Mouse (Mus musculus) liver, adult 2 months (tissue): Measurements from ENCODE around the gene Lag3. TPM values are rescaled to one million over a fixed set of nuclear protein-coding genes. Genes with fewer than 3 reads are reported as not detected.

Experiments used
- DNase-seq: peaks from one replicate; pipeline ENCODE4 v3.0.0-alpha.2; 2011; ENCODE audit warnings: low read depth, low spot score; ENCODE audit errors: extremely low read depth
- H3K27ac ChIP-seq: fragments of 200-500 bp; replicated peaks from 2 replicates; pipeline ENCODE4 v1.5.1; 2012; ENCODE audit warnings: low read depth, mild to moderate bottlenecking, control low read depth, inconsistent platforms, low read length; ENCODE audit not compliant: insufficient read depth
- H3K27me3 ChIP-seq: fragments of 200-500 bp; 2 replicates; pipeline ENCODE4 v1.6.1; 2012; ENCODE audit warnings: mild to moderate bottlenecking, moderate library complexity, low read length, inconsistent platforms; ENCODE audit not compliant: control insufficient read depth, insufficient read depth
- H3K36me3 ChIP-seq: fragments of 200-500 bp; 2 replicates; pipeline ENCODE4 v1.6.1; 2012; ENCODE audit warnings: low read length, inconsistent platforms; ENCODE audit not compliant: control insufficient read depth, insufficient read depth
- H3K4me1 ChIP-seq: fragments of 200-500 bp; 2 replicates; pipeline ENCODE4 v1.6.1; 2011; ENCODE audit warnings: low read length; ENCODE audit not compliant: control insufficient read depth, insufficient read depth
- H3K4me3 ChIP-seq: fragments of 200-500 bp; 2 replicates; pipeline ENCODE4 v1.5.1; 2011; ENCODE audit warnings: low read depth, mild to moderate bottlenecking, control low read depth, low read length, moderate library complexity; ENCODE audit not compliant: insufficient read depth
- H3K79me2 ChIP-seq: fragments of 200-500 bp; 2 replicates; pipeline ENCODE4 v1.6.1; 2012; ENCODE audit warnings: inconsistent platforms, mild to moderate bottlenecking, low read length, moderate library complexity; ENCODE audit not compliant: control insufficient read depth, insufficient read depth
- H3K9ac ChIP-seq: fragments of 200-500 bp; 2 replicates; pipeline ENCODE4 v1.6.1; 2012; ENCODE audit warnings: low read depth, mild to moderate bottlenecking, control low read depth, inconsistent platforms, low read length
- CTCF ChIP-seq: fragments of 200-500 bp; IDR thresholded peaks from 2 replicates; pipeline ENCODE4 v1.5.1; 2011; ENCODE audit warnings: low read depth, low read length, control low read depth
- POLR2A ChIP-seq: fragments of 200-500 bp; IDR thresholded peaks from 2 replicates; pipeline ENCODE4 v1.6.1; 2011; ENCODE audit warnings: low read length, control low read depth; ENCODE audit not compliant: insufficient read depth; ENCODE audit errors: extremely low read depth
- WGBS: fragments of 180-500 bp; shearing (Covaris S2); methylation state at CpG from one replicate; pipeline ENCODE4 v1.1.7; 2018; 5-methylcytosine and 5-hydroxymethylcytosine counted together
- polyA plus RNA-seq: library from polyadenylated mRNA; depleted of rRNA; stranded (reverse); fragments of >200 nt; gene quantifications from 2 replicates; pipeline ENCODE4 v1.2.3, GENCODE M21; 2012; rRNA removed
- total RNA-seq: library from RNA; depleted of rRNA; stranded (reverse); fragments of >200 nt; gene quantifications from 2 replicates; pipeline ENCODE4 v1.2.3, GENCODE M21; 2014; rRNA removed

Lag3 gene
- total and polyA plus RNA-seq, 2 experiments = 0.09 to 0.67 TPM

DNA sequence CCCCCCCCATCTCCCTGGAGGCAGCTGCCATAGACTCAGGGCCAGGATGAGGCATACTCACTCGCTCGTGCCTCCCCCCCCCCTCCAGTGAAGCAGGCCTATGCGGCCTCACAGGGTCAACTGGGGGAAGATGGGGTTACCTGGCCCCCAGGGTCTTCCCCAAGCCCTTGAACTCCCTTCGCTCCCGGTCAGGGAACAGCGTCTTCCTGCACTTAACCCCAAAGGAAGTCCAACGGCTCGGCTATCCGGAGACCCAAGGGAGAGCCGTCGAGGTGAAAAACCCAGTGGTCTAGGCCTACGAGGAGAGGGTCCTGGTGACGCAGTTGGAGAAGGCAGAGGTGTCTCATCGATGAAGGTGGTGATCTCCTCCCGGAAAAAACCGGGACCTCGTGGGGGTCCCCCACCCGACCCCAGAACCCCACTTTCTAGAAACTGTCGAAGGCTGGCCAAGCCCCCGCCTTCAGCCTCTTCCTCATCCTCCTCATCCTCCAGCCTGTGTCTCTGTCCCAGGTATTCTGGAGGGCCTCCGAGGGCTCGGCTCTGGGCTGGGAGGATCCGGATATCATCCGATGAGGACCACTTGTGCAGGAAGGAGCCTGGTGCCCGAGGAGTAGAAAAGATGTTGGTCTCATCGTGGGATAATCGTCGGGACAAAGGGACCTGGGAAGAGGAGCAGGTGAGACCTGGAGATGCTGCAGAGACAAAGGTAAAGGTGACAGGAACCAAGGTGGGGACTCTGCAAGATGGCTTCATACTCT, 52.8 kb downstream of the Lag3 start:
- Histone ChIP-seq H3K4me1 (peaks cover 1% of the 10 kb centered on the region; the same call in 1 of the 2 replicates), H3K79me2 (no peaks in the 10 kb centered on the region), H3K27ac (no peak overlapping the region), H3K9ac (no peak overlapping the region), H3K27me3 (peaks cover 7% of the 10 kb centered on the region; the same call in 1 of the 2 replicates), H3K4me3 (no peak overlapping the region), H3K36me3 (no peaks in the 10 kb centered on the region)
- 67% methylated on average over 28 of the region's 28 CpGs for WGBS
- no peak for DNase-seq
- TF ChIP-seq CTCF (no peak), POLR2A (no peak)

DNA sequence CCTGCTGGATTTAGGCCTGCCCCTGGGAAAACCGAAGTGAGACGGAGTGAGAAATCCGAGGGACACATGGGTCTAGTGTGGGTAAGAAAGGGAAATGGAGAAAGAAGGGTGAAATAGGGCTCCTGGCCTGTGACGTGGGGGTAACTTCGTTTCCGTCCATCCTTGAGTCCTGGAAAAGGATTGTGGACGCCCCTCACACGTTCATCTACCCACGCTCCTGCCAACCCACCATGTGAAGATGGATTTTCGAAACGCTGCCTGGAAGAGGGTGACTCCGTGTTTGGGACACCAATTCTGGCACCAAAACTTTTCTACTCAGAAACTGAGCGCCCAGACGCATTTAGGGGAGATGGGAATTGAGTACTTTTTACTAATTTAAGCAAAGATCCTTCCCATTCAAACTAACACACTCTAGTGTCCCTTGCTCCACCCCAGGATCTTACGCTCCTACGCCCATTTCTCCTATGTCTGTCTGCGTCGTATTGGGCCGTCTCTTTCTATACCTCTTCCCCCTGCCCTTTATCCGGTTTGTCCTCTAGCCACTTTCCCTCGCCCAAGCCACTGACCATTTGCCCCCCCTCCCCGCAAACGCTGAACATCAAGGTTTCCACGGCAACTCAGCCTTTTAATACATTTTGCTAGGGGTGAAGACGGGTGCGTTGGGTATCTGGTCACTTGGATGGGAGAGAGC, 53.5 kb downstream of the Lag3 start:
- no peak for DNase-seq
- no peak overlapping the region for H3K27ac ChIP-seq
- no peaks in the 10 kb centered on the region for H3K79me2 ChIP-seq
- H3K9ac ChIP-seq = 0 out of 2 replicates have a peak overlapping the region, but pooled peaks have one; percentile 35
- peaks cover 7% of the 10 kb centered on the region; the same call in 1 of the 2 replicates for H3K27me3 ChIP-seq
- no peaks in the 10 kb centered on the region for H3K36me3 ChIP-seq
- WGBS = 31% methylated on average over 26 of the region's 26 CpGs
- H3K4me1 ChIP-seq = peaks cover 1% of the 10 kb centered on the region; the same call in 1 of the 2 replicates
- no peak overlapping the region for H3K4me3 ChIP-seq
- TF ChIP-seq CTCF = no peak
- TF ChIP-seq POLR2A = no peak

DNA sequence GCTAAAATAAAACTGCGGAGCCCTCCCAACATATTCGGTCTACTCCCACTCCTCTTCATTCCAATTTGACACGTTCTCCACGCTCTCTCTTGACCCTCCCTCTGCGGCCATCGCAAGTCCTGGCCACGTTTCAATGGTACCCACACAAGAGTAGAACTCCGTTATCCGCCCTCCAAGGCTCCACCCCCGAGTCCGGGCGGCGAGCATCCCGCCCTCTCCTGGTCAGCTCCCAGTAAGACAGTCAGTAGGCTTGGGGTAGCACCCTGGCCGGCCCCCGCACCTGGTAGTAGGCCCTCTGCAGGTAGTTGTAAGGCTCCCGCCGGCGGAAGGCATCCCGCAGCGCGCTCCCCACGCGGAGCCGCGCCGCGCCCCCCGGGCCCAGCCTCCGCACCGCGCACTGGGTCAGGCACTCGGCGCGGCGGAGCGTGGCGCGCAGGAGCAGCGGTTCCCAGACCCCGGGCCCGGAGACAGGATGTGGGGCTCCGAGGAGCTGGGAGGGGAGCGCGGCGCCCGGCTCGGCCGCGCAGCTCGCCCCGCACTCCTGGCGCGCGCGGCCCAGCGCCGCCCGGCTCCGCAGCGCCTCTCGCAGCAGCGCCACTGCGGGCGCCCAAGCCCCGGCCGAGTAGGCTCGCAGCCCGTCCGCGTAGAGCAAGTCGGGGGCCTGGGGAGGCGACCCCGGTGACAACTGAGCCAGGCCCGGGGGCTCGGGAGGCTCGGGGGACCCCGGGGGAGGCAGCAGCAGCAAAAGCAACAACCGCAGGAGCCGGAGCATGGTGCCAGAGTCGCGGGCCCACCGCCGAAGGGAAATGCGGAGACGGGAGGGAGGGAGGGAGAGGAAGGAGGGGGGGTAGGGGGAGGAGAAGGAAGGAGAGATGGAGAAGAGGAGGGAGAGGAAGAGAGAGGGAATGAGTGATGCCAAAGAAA, 54.3 kb downstream of the Lag3 start, which contains the start of gene P3h3:
TSS of gene P3h3 (minus strand) at position 837 of the 924 bp plus-strand sequence.
- 1% methylated on average over 86 of the region's 86 CpGs for WGBS
- TF ChIP-seq POLR2A = no peak
- TF ChIP-seq CTCF = peak; percentile 76
- no peaks in the 10 kb centered on the region for H3K79me2 ChIP-seq
- H3K4me1 ChIP-seq = peaks cover 1% of the 10 kb centered on the region; the same call in 1 of the 2 replicates
- H3K9ac ChIP-seq = peak within 1 kb of the TSS; percentile 76
- H3K27me3 ChIP-seq = peaks cover 7% of the 10 kb centered on the region; the same call in 1 of the 2 replicates
- H3K27ac ChIP-seq = no peak within 1 kb of the TSS
- H3K36me3 ChIP-seq = no peaks in the 10 kb centered on the region
- no peak for DNase-seq
- peak within 1 kb of the TSS; percentile 63 for H3K4me3 ChIP-seq

DNA sequence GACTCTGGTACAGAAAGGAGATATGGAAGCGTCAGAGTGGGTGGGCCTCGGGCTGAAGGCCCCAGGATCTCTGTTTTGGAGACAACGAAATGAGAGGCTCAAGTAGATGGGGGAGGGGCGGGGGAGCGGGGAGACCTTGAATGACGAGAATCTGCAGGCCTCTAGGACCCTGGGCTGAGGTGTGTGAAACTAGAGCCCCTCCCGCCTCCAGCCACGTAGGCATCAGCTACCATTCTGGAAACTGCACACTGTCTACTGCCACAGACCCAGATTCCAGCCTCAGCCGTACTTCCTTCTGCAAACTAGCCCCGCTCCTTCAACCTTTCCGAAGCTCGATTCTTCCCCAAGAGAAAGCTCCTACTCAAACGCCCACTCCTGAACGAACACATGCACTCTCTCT, 55.2 kb downstream of the Lag3 start:
- Histone ChIP-seq H3K4me1 (peaks cover 1% of the 10 kb centered on the region; the same call in 1 of the 2 replicates), H3K27ac (no peak overlapping the region), H3K27me3 (peaks cover 7% of the 10 kb centered on the region; the same call in 1 of the 2 replicates), H3K79me2 (no peaks in the 10 kb centered on the region), H3K9ac (no peak overlapping the region), H3K36me3 (no peaks in the 10 kb centered on the region), H3K4me3 (no peak overlapping the region)
- no peak for TF ChIP-seq CTCF
- TF ChIP-seq POLR2A = no peak
- 34% methylated on average over 14 of the region's 14 CpGs for WGBS
- no peak for DNase-seq

DNA sequence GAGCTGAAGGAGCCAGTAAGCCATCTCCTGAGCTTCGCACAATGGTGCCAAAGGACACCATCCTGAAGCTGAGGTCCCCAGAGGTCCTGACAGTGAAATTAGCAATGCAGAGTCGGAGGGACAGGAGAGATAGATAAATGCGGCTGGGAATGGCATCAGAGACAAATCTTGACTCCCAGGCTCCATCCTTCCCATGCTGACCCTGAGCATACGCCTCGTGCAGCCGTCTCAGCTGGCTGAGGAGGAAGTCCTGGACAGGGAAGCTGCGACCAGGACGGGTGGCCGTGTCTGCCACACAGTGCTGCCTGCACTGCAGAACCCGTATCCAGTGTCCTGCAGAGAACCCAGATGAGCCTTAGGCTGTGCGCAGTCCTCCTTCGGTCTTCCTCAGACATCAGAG, 56.9 kb downstream of the Lag3 start:
- Histone ChIP-seq H3K4me1 (no peaks in the 10 kb centered on the region), H3K79me2 (no peaks in the 10 kb centered on the region)
- WGBS = 71% methylated on average over 12 of the region's 12 CpGs

More for the DNA sequence above, 56.9 kb downstream of the Lag3 start:
- no peak overlapping the region for H3K4me3 ChIP-seq
- H3K27ac ChIP-seq = no peak overlapping the region
- peaks cover 7% of the 10 kb centered on the region; the same call in 1 of the 2 replicates for H3K27me3 ChIP-seq
- DNase-seq = no peak
- H3K36me3 ChIP-seq = no peaks in the 10 kb centered on the region
- H3K9ac ChIP-seq = no peak overlapping the region
- no peak for TF ChIP-seq CTCF
- no peak for TF ChIP-seq POLR2A

Other genes starting within 250 kb of the Lag3 start
- 72.4 and 99.9 TPM in 2 replicates for gene Lpcat3, start 248.7 kb downstream of the Lag3 start, total RNA-seq
- gene Lpcat3, start 248.7 kb downstream of the Lag3 start, polyA plus RNA-seq = 172 and 188 TPM in 2 replicates
- gene Emg1, start 199.5 kb downstream of the Lag3 start, total RNA-seq = 97.4 and 99.6 TPM in 2 replicates
- 46.0 and 56.3 TPM in 2 replicates for gene Emg1, start 199.5 kb downstream of the Lag3 start, polyA plus RNA-seq
- gene Phb2, start 199.4 kb downstream of the Lag3 start, total RNA-seq = 140 and 151 TPM in 2 replicates
- 209 and 210 TPM in 2 replicates for gene Phb2, start 199.4 kb downstream of the Lag3 start, polyA plus RNA-seq
- 16.7 and 19.7 TPM in 2 replicates for gene Ptpn6, start 173.0 kb downstream of the Lag3 start, total RNA-seq
- gene Ptpn6, start 173.0 kb downstream of the Lag3 start, polyA plus RNA-seq = 17.3 and 17.8 TPM in 2 replicates
- 125 and 140 TPM in 2 replicates for gene Grcc10, start 170.3 kb downstream of the Lag3 start, total RNA-seq
- 203 and 216 TPM in 2 replicates for gene Grcc10, start 170.3 kb downstream of the Lag3 start, polyA plus RNA-seq
- gene Gm45234, start 155.7 kb downstream of the Lag3 start, total RNA-seq = not detected in 2 replicates
- gene Gm45234, start 155.7 kb downstream of the Lag3 start, polyA plus RNA-seq = not detected in 2 replicates
- 1.4 and 1.5 TPM in 2 replicates for gene Atn1, start 155.2 kb downstream of the Lag3 start, total RNA-seq
- 9.6 and 10.9 TPM in 2 replicates for gene Atn1, start 155.2 kb downstream of the Lag3 start, polyA plus RNA-seq
- gene Eno2, start 142.0 kb downstream of the Lag3 start, total RNA-seq = 0.09 and 0.67 TPM in 2 replicates
- 0.19 and 0.34 TPM in 2 replicates for gene Eno2, start 142.0 kb downstream of the Lag3 start, polyA plus RNA-seq
- not detected in 2 replicates for gene Lrrc23, start 132.0 kb downstream of the Lag3 start, total RNA-seq
- not detected in 2 replicates for gene Lrrc23, start 132.0 kb downstream of the Lag3 start, polyA plus RNA-seq
- gene Spsb2, start 103.0 kb downstream of the Lag3 start, total RNA-seq = 9.9 and 14.1 TPM in 2 replicates
- 20.1 and 21.6 TPM in 2 replicates for gene Spsb2, start 103.0 kb downstream of the Lag3 start, polyA plus RNA-seq
- gene Tpi1, start 97.4 kb downstream of the Lag3 start, total RNA-seq = 422 and 433 TPM in 2 replicates
- gene Tpi1, start 97.4 kb downstream of the Lag3 start, polyA plus RNA-seq = 491 and 524 TPM in 2 replicates
- 50.5 and 55.9 TPM in 2 replicates for gene Usp5, start 82.2 kb downstream of the Lag3 start, total RNA-seq
- gene Usp5, start 82.2 kb downstream of the Lag3 start, polyA plus RNA-seq = 47.9 and 49.3 TPM in 2 replicates
- gene Cdca3, start 82.2 kb downstream of the Lag3 start, total RNA-seq = 1.1 and 3.2 TPM in 2 replicates
- 2.1 and 2.6 TPM in 2 replicates for gene Cdca3, start 82.2 kb downstream of the Lag3 start, polyA plus RNA-seq
- not detected in 2 replicates for gene Gnb3, start 71.4 kb downstream of the Lag3 start, total RNA-seq
- not detected in 2 replicates for gene Gnb3, start 71.4 kb downstream of the Lag3 start, polyA plus RNA-seq
- gene P3h3, start 54.0 kb downstream of the Lag3 start, total RNA-seq = 2.1 and 2.5 TPM in 2 replicates
- gene P3h3, start 54.0 kb downstream of the Lag3 start, polyA plus RNA-seq = 2.5 and 3.0 TPM in 2 replicates
- gene Gpr162, start 47.7 kb downstream of the Lag3 start, total RNA-seq = 0.09 and 0.27 TPM in 2 replicates
- 0.42 and 0.44 TPM in 2 replicates for gene Gpr162, start 47.7 kb downstream of the Lag3 start, polyA plus RNA-seq
- 0.27 and 0.83 TPM in 2 replicates for gene Cd4, start 23.5 kb downstream of the Lag3 start, total RNA-seq
- 0.19 and 0.46 TPM in 2 replicates for gene Cd4, start 23.5 kb downstream of the Lag3 start, polyA plus RNA-seq
- 80.7 and 101 TPM in 2 replicates for gene Ptms, start 8.4 kb upstream of the Lag3 start, total RNA-seq
- 2,256 and 3,281 TPM in 2 replicates for gene Ptms, start 8.4 kb upstream of the Lag3 start, polyA plus RNA-seq
- gene Mlf2, start 19.7 kb upstream of the Lag3 start, total RNA-seq = 74.6 and 101 TPM in 2 replicates
- 265 and 285 TPM in 2 replicates for gene Mlf2, start 19.7 kb upstream of the Lag3 start, polyA plus RNA-seq
- gene Cops7a, start 53.8 kb upstream of the Lag3 start, total RNA-seq = 35.8 and 46.6 TPM in 2 replicates
- gene Cops7a, start 53.8 kb upstream of the Lag3 start, polyA plus RNA-seq = 165 and 170 TPM in 2 replicates
- gene Pianp, start 85.0 kb upstream of the Lag3 start, total RNA-seq = 0.13 TPM in 1 of 2 replicates, not detected in the other
- gene Pianp, start 85.0 kb upstream of the Lag3 start, polyA plus RNA-seq = 0.77 and 1.4 TPM in 2 replicates
- gene Zfp384, start 97.4 kb upstream of the Lag3 start, total RNA-seq = 7.6 and 8.9 TPM in 2 replicates
- 23.1 and 34.7 TPM in 2 replicates for gene Zfp384, start 97.4 kb upstream of the Lag3 start, polyA plus RNA-seq
- gene Ing4, start 128.1 kb upstream of the Lag3 start, total RNA-seq = 15.8 and 16.3 TPM in 2 replicates
- gene Ing4, start 128.1 kb upstream of the Lag3 start, polyA plus RNA-seq = 23.2 and 27.0 TPM in 2 replicates
- gene Acrbp, start 138.0 kb upstream of the Lag3 start, total RNA-seq = 3.2 and 4.1 TPM in 2 replicates
- gene Acrbp, start 138.0 kb upstream of the Lag3 start, polyA plus RNA-seq = 6.6 and 7.8 TPM in 2 replicates
- 0.27 TPM in 1 of 2 replicates, not detected in the other for gene Lpar5, start 156.2 kb upstream of the Lag3 start, total RNA-seq
- gene Lpar5, start 156.2 kb upstream of the Lag3 start, polyA plus RNA-seq = 0.42 and 1.2 TPM in 2 replicates
- 30.0 and 30.5 TPM in 2 replicates for gene Chd4, start 184.3 kb upstream of the Lag3 start, total RNA-seq
- 14.0 and 14.4 TPM in 2 replicates for gene Chd4, start 184.3 kb upstream of the Lag3 start, polyA plus RNA-seq
- 8.2 and 9.7 TPM in 2 replicates for gene Nop2, start 220.2 kb upstream of the Lag3 start, total RNA-seq
- 7.7 and 11.0 TPM in 2 replicates for gene Nop2, start 220.2 kb upstream of the Lag3 start, polyA plus RNA-seq
- gene Iffo1, start 233.5 kb upstream of the Lag3 start, total RNA-seq = 2.5 and 2.6 TPM in 2 replicates
- 7.5 and 9.9 TPM in 2 replicates for gene Iffo1, start 233.5 kb upstream of the Lag3 start, polyA plus RNA-seq